In genomic region chr3:138613680-138614079, GRCm38 (mm10) we compare ENCODE assay signal across 12 mouse cellular contexts.
DNase-seq lines count a peak whose midpoint lies in the region; ATAC-seq lines count a peak whose summit lies in the region.
"Had no signal": no experiment of that assay in that cellular context is flagged by ENCODE, and none has a peak within 500 bp of the region (broad histone marks: within the 10 kb centered on the region; RNA-seq: fewer than 3 reads in every experiment).

No protein-coding gene starts in this region.

- DNase-seq in heart, adult 8-10 months (ENCODE audit: low spot score), result no peak
- DNase-seq in ovary, postnatal 36 days (ENCODE audit: low spot score), result peak; percentile 34
- no peak for DNase-seq in ovary, postnatal 14 days (ENCODE audit: low spot score)
- peak; percentile 13 for DNase-seq in heart, postnatal 4 days
- DNase-seq in thymus, postnatal 14 days, result no peak
- DNase-seq in gastrocnemius, adult 8-10 months (ENCODE audit: low spot score in 2 of 2), result no peak
- DNase-seq: layer of hippocampus, adult 9-11 months; retina, postnatal 1 day had no signal

- no peak overlapping the region for H3K4me3 ChIP-seq in heart, embryonic 14.5 days (ENCODE audit: control insufficient read depth in 1 of 2, insufficient read depth in 1 of 2, low read depth in 1 of 2, low read length in 2 of 2)
- H3K4me3 ChIP-seq: hindbrain, embryonic 15.5 days; limb, embryonic 15.5 days had no signal

- peak overlapping the region; percentile 22 for H3K4me2 ChIP-seq in heart, embryonic 14.5 days (ENCODE audit: low read length)
- H3K4me2 ChIP-seq: hindbrain, embryonic 15.5 days; limb, embryonic 15.5 days had no signal

- ATAC-seq in heart, embryonic 14.5 days (ENCODE audit: insufficient number of reproducible peaks, insufficient read depth, low FRiP score, low read depth), result no peak
- ATAC-seq in megakaryocyte-erythroid progenitor cell, adult 5-6 weeks (replicated peaks; ENCODE audit: low FRiP score, low TSS enrichment, poor library complexity, severe bottlenecking), result peak; percentile 73

- no peaks in the 10 kb centered on the region for H3K36me3 ChIP-seq in heart, embryonic 14.5 days (ENCODE audit: control insufficient read depth, insufficient read depth, low read length)
- H3K36me3 ChIP-seq: hindbrain, embryonic 15.5 days; limb, embryonic 15.5 days had no signal

- H3K9me3 ChIP-seq in heart, embryonic 14.5 days (ENCODE audit: control insufficient read depth, low read length), result no peaks in the 10 kb centered on the region
- H3K9me3 ChIP-seq: hindbrain, embryonic 15.5 days; limb, embryonic 15.5 days had no signal

- H3K4me1 ChIP-seq in heart, embryonic 14.5 days (ENCODE audit: control insufficient read depth in 2 of 2, insufficient read depth in 2 of 2, low read length in 2 of 2), result peaks cover 8 to 12% of the 10 kb centered on the region in 2 experiments
- H3K4me1 ChIP-seq: hindbrain, embryonic 15.5 days; limb, embryonic 15.5 days had no signal

- H3K9ac ChIP-seq in heart, embryonic 14.5 days (ENCODE audit: low read length), result no peak overlapping the region
- H3K9ac ChIP-seq: hindbrain, embryonic 15.5 days; limb, embryonic 15.5 days had no signal

- WGBS in heart, embryonic 14.5 days, result 68% methylated on average over 3 of the region's 3 CpGs

- no peaks in the 10 kb centered on the region for H3K27me3 ChIP-seq in heart, embryonic 14.5 days (ENCODE audit: control insufficient read depth, insufficient read depth, low read length)
- H3K27me3 ChIP-seq: hindbrain, embryonic 15.5 days had no signal

- no peak overlapping the region for H3K27ac ChIP-seq in heart, embryonic 14.5 days (replicated peaks in 1 of 2; ENCODE audit: control insufficient read depth in 1 of 2, insufficient read depth in 1 of 2, low read depth in 2 of 2, low read length in 2 of 2)
- H3K27ac ChIP-seq: hindbrain, embryonic 15.5 days; limb, embryonic 15.5 days had no signal

Comparison
In these comparisons a context has a peak if more than half of its experiments do, and no peak if none do; other contexts are left out.
1. DNase-seq: peak in ovary, postnatal 36 days (single experiment) and heart, postnatal 4 days (single experiment); none in heart, adult 8-10 months (single experiment), ovary, postnatal 14 days (single experiment), thymus, postnatal 14 days (single experiment) and gastrocnemius, adult 8-10 months (0 of 2).